13 mouse cellular contexts compared by ENCODE assay signal in genomic region chr4:82604501-82604900, GRCm38 (mm10).
DNase-seq lines count a peak whose midpoint lies in the region; ATAC-seq and TF ChIP-seq lines count a peak whose summit lies in the region.
"Had no signal": no experiment of that assay in that cellular context is flagged by ENCODE, and none has a peak within 500 bp of the region (broad histone marks: within the 10 kb centered on the region; RNA-seq: fewer than 3 reads in every experiment).

No protein-coding gene starts in this region.

- WGBS in forebrain, embryonic 14.5 days = 68% methylated on average over 4 of the region's 4 CpGs
- WGBS in forebrain, embryonic 10.5 days = 77% methylated on average over 4 of the region's 4 CpGs
- 60% methylated on average over 4 of the region's 4 CpGs for WGBS in lung, embryonic 14.5 days
- WGBS in intestine, embryonic 15.5 days = 56% methylated on average over 4 of the region's 4 CpGs
- 45% methylated on average over 4 of the region's 4 CpGs for WGBS in neural tube, embryonic 13.5 days

- DNase-seq in forebrain, embryonic 14.5 days (ENCODE audit: low spot score) = no peak
- no peak for DNase-seq in forebrain, embryonic 10.5 days (ENCODE audit: extremely low spot score, low spot score)
- DNase-seq in lung, embryonic 14.5 days = peak; percentile 23
- DNase-seq in lung, adult 18-20 months = no peak
- no peak for DNase-seq in adrenal gland, postnatal 14 days
- DNase-seq in gastrocnemius, postnatal 14 days = no peak
- DNase-seq: B cell, adult 2 months; gastrocnemius, postnatal 25 days; heart, postnatal 36 days; kidney, postnatal 36 days; thymus, postnatal 14 days had no signal

- peaks cover 15% of the 10 kb centered on the region for H3K4me1 ChIP-seq in forebrain, embryonic 14.5 days (ENCODE audit: control insufficient read depth, insufficient read depth, low read length)
- H3K4me1 ChIP-seq in forebrain, embryonic 10.5 days = peaks cover 37% of the 10 kb centered on the region
- H3K4me1 ChIP-seq in lung, embryonic 14.5 days (ENCODE audit: insufficient read depth) = peaks cover 8% of the 10 kb centered on the region; the same call in 1 of the 2 replicates
- H3K4me1 ChIP-seq in intestine, embryonic 15.5 days (replicated peaks) = peaks cover 4% of the 10 kb centered on the region; the same call in 1 of the 2 replicates
- peaks cover 17% of the 10 kb centered on the region for H3K4me1 ChIP-seq in neural tube, embryonic 13.5 days (replicated peaks)

- peaks cover 6% of the 10 kb centered on the region; the same call in 1 of the 2 replicates for H3K9me3 ChIP-seq in forebrain, embryonic 14.5 days (replicated peaks; ENCODE audit: control insufficient read depth, low read length)
- peaks cover 14% of the 10 kb centered on the region for H3K9me3 ChIP-seq in forebrain, embryonic 10.5 days
- peaks cover 8% of the 10 kb centered on the region; the same call in 1 of the 2 replicates for H3K9me3 ChIP-seq in lung, embryonic 14.5 days (ENCODE audit: low read depth, low read length)
- H3K9me3 ChIP-seq in intestine, embryonic 15.5 days = no peaks in the 10 kb centered on the region
- H3K9me3 ChIP-seq in neural tube, embryonic 13.5 days = 0 out of 2 replicates have a peak, but pooled peaks cover 11% of the 10 kb centered on the region

- no peak overlapping the region for H3K9ac ChIP-seq in forebrain, embryonic 14.5 days (ENCODE audit: low read length)
- H3K9ac ChIP-seq in lung, embryonic 14.5 days = no peak overlapping the region
- no peak overlapping the region for H3K9ac ChIP-seq in intestine, embryonic 15.5 days
- H3K9ac ChIP-seq in neural tube, embryonic 13.5 days = no peak overlapping the region

- no peak for ATAC-seq in forebrain, embryonic 14.5 days
- peak; percentile 35; the same call in 1 of the 2 replicates for ATAC-seq in lung, embryonic 14.5 days (ENCODE audit: insufficient read depth)
- no peak for ATAC-seq in intestine, embryonic 15.5 days
- peak; percentile 76; the same call in 1 of the 2 replicates for ATAC-seq in neural tube, embryonic 13.5 days (ENCODE audit: low read depth)

- H3K4me2 ChIP-seq in forebrain, embryonic 14.5 days (ENCODE audit: low read length) = no peak overlapping the region
- no peak overlapping the region for H3K4me2 ChIP-seq in lung, embryonic 14.5 days
- H3K4me2 ChIP-seq in intestine, embryonic 15.5 days (replicated peaks) = no peak overlapping the region
- peak overlapping the region; percentile 22; the same call in 1 of the 2 replicates for H3K4me2 ChIP-seq in neural tube, embryonic 13.5 days

- no peak overlapping the region for H3K4me3 ChIP-seq in forebrain, embryonic 14.5 days (ENCODE audit: low read depth, low read length)
- H3K4me3 ChIP-seq in forebrain, embryonic 10.5 days = no peak overlapping the region
- H3K4me3 ChIP-seq in lung, embryonic 14.5 days (ENCODE audit: low read depth, low read length) = no peak overlapping the region
- H3K4me3 ChIP-seq in intestine, embryonic 15.5 days (replicated peaks) = no peak overlapping the region
- H3K4me3 ChIP-seq in neural tube, embryonic 13.5 days = no peak overlapping the region

- intact Hi-C loops in gastrocnemius, postnatal 14 days (cut with DNase I; ENCODE audit: low total_unique reads) = no loop called here

- no peaks in the 10 kb centered on the region for H3K36me3 ChIP-seq in forebrain, embryonic 14.5 days (ENCODE audit: control insufficient read depth, insufficient read depth, low read length)
- no peaks in the 10 kb centered on the region for H3K36me3 ChIP-seq in forebrain, embryonic 10.5 days (replicated peaks)
- H3K36me3 ChIP-seq in lung, embryonic 14.5 days (ENCODE audit: insufficient read depth) = no peaks in the 10 kb centered on the region
- H3K36me3 ChIP-seq in intestine, embryonic 15.5 days = no peaks in the 10 kb centered on the region
- H3K36me3 ChIP-seq in neural tube, embryonic 13.5 days = no peaks in the 10 kb centered on the region

- H3K27ac ChIP-seq in forebrain, embryonic 14.5 days (ENCODE audit: low read depth, low read length) = peak overlapping the region; percentile 45; the same call in 1 of the 2 replicates
- no peak overlapping the region for H3K27ac ChIP-seq in forebrain, embryonic 10.5 days
- no peak overlapping the region; the same call in 1 of the 2 replicates for H3K27ac ChIP-seq in lung, embryonic 14.5 days (ENCODE audit: low read depth)
- H3K27ac ChIP-seq in intestine, embryonic 15.5 days = peak overlapping the region; percentile 68
- peak overlapping the region; percentile 62 for H3K27ac ChIP-seq in neural tube, embryonic 13.5 days (replicated peaks)

- H3K27me3 ChIP-seq in forebrain, embryonic 14.5 days (replicated peaks; ENCODE audit: control insufficient read depth, insufficient read depth, low read length) = no peaks in the 10 kb centered on the region
- peaks cover 32% of the 10 kb centered on the region for H3K27me3 ChIP-seq in forebrain, embryonic 10.5 days (ENCODE audit: poor library complexity, severe bottlenecking)
- H3K27me3 ChIP-seq in lung, embryonic 14.5 days (ENCODE audit: insufficient read depth, low read length) = no peaks in the 10 kb centered on the region
- no peaks in the 10 kb centered on the region for H3K27me3 ChIP-seq in intestine, embryonic 15.5 days (replicated peaks)
- no peaks in the 10 kb centered on the region for H3K27me3 ChIP-seq in neural tube, embryonic 13.5 days

- TF ChIP-seq CTCF in lung, embryonic 14.5 days (IDR thresholded peaks at IDR 0.05; ENCODE audit: low read depth) = no peak

Comparison
In these comparisons a context has a peak if more than half of its experiments do, and no peak if none do; other contexts are left out.
1. H3K27ac ChIP-seq: peak in forebrain, embryonic 14.5 days (single experiment), intestine, embryonic 15.5 days (single experiment) and neural tube, embryonic 13.5 days (single experiment); none in forebrain, embryonic 10.5 days (single experiment) and lung, embryonic 14.5 days (single experiment).
2. ATAC-seq: peak in lung, embryonic 14.5 days (single experiment) and neural tube, embryonic 13.5 days (single experiment); none in forebrain, embryonic 14.5 days (single experiment) and intestine, embryonic 15.5 days (single experiment).